In genomic region chr13:100495337-100495736, GRCm38 (mm10) we compare ENCODE assay signal across 14 mouse cellular contexts. TPM values are rescaled to one million over a fixed set of nuclear protein-coding genes. Genes with fewer than 3 reads are reported as not detected.
"Had no signal": no experiment of that assay in that cellular context is flagged by ENCODE, and none has a peak within 500 bp of the region (broad histone marks: within the 10 kb centered on the region; RNA-seq: fewer than 3 reads in every experiment).

No protein-coding gene starts in this region.

- H3K27me3 ChIP-seq: limb, embryonic 15.5 days; liver, embryonic 12.5 days; midbrain, embryonic 12.5 days; neural tube, embryonic 13.5 days had no signal

- H3K36me3 ChIP-seq: limb, embryonic 15.5 days; liver, embryonic 12.5 days; midbrain, embryonic 12.5 days; neural tube, embryonic 13.5 days had no signal

- H3K9me3 ChIP-seq: limb, embryonic 15.5 days; liver, embryonic 12.5 days; midbrain, embryonic 12.5 days; neural tube, embryonic 13.5 days had no signal

- ATAC-seq: liver, embryonic 12.5 days; midbrain, embryonic 16.5 days had no signal

- H3K9ac ChIP-seq: limb, embryonic 15.5 days; liver, embryonic 12.5 days; midbrain, embryonic 12.5 days; neural tube, embryonic 13.5 days had no signal

- H3K4me3 ChIP-seq: limb, embryonic 15.5 days; liver, embryonic 12.5 days; midbrain, embryonic 12.5 days; neural tube, embryonic 13.5 days had no signal

- H3K27ac ChIP-seq: kidney, postnatal 0 days; limb, embryonic 15.5 days; liver, embryonic 12.5 days; midbrain, embryonic 12.5 days; neural tube, embryonic 13.5 days had no signal

- DNase-seq: kidney, adult 11 months; kidney, adult 9 months; kidney, postnatal 36 days; layer of hippocampus, adult 9-11 months; layer of hippocampus, postnatal 36 days; right cerebral cortex, postnatal 14 days; thymus, postnatal 36 days had no signal

- H3K4me2 ChIP-seq: limb, embryonic 15.5 days; liver, embryonic 12.5 days; midbrain, embryonic 12.5 days; neural tube, embryonic 13.5 days had no signal

RNA-seq across cellular contexts. Expression of gene Naip1, which starts 42.7 kb away (rescaled TPM):
- polyA plus RNA-seq: kidney, postnatal 0 days; limb, embryonic 11.5 days; limb, embryonic 15.5 days; liver, embryonic 12.5 days; midbrain, embryonic 12.5 days; midbrain, embryonic 16.5 days had no signal
